Mouse (Mus musculus): ENCODE measurements at regions not wholly inside any gene's neighbourhood (a gene's known extent, or its start where the extent isn't known, plus 50 kb on each side); places are given as distances from the start of the nearest gene placed in this dataset.

GRCm38 (mm10) chr13:90559481-90559880 lies 345.7 kb downstream of the Atp6ap1l start:
- TF ChIP-seq POLR2A (IDR thresholded peaks at IDR 0.05; ENCODE audit: insufficient read depth, low read depth, low read length) (no peak), CTCF (IDR thresholded peaks at IDR 0.05) (no peak), EP300 (IDR thresholded peaks at IDR 0.05; ENCODE audit: insufficient read depth, low read depth, low read length) (no peak)
